Mouse (Mus musculus): ENCODE data around the gene Ttc30b. TPM values are rescaled to one million over a fixed set of nuclear protein-coding genes. Genes with fewer than 3 reads are reported as not detected.
"Not testable (repeated sequence)": the region's sequence is repeated elsewhere in the genome, so short reads cannot be mapped to it uniquely, and the experiment has no call there.

Ttc30b gene
- polyA plus RNA-seq (2012; rRNA removed), result 5.2 and 5.4 TPM in 2 replicates

GRCm38 (mm10) chr2:75938117-75939063 lies at the start of gene Ttc30b:
Gene Ttc30b, minus strand, starts transcription at chr2:75938585.
- Histone ChIP-seq H3K27ac (ENCODE audit: control insufficient read depth, insufficient read depth, low read depth, low read length) (peak within 1 kb of the TSS; percentile 71), H3K4me3 (ENCODE audit: control insufficient read depth, low read depth, low read length) (peak within 1 kb of the TSS; percentile 92), H3K4me1 (ENCODE audit: control insufficient read depth, insufficient read depth, low read length) (peaks cover 2% of the 10 kb centered on the region; the same call in 1 of the 2 replicates), H3K36me3 (ENCODE audit: control insufficient read depth, insufficient read depth, low read length) (no peaks in the 10 kb centered on the region), H3K27me3 (ENCODE audit: control insufficient read depth, insufficient read depth, low read length) (no peaks in the 10 kb centered on the region)
- TF ChIP-seq POLR2A (IDR thresholded peaks at IDR 0.05; ENCODE audit: control insufficient read depth, low read depth, low read length) (peak; percentile 47; the same call in 1 of the 2 replicates), CTCF (IDR thresholded peaks at IDR 0.05; ENCODE audit: control insufficient read depth, insufficient read depth, insufficient replicate concordance, low read depth, low read length) (no peak)

DNA sequence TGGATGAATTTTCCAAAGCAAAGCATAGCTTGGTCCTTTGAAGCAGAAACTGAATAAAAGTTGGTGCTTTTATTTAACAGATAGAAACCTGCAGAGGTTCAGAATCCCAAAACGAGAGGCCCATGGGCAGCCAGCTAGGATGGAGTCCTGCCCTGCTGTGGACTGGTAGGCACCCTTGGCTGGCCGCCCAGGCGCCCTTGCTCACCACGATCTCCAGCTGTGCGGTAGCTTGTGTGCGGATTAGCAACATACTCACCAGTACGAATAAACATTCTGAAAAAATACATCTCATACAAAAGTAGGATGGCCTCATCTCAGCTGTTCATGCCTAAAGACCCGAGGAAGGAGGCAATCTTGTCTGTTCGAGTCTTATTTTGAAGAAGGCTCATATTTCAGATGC lies 49.4 kb upstream of the Ttc30b start:
- Histone ChIP-seq H3K4me1 (ENCODE audit: control insufficient read depth, insufficient read depth, low read length) (peaks cover 5% of the 10 kb centered on the region), H3K36me3 (ENCODE audit: control insufficient read depth, insufficient read depth, low read length) (no peaks in the 10 kb centered on the region), H3K27ac (ENCODE audit: control insufficient read depth, insufficient read depth, low read depth, low read length) (no peak overlapping the region), H3K27me3 (ENCODE audit: control insufficient read depth, insufficient read depth, low read length) (no peaks in the 10 kb centered on the region), H3K4me3 (ENCODE audit: control insufficient read depth, low read depth, low read length) (no peak overlapping the region)
- no peak for TF ChIP-seq CTCF (IDR thresholded peaks at IDR 0.05; ENCODE audit: control insufficient read depth, insufficient read depth, insufficient replicate concordance, low read depth, low read length)
- no peak for TF ChIP-seq POLR2A (IDR thresholded peaks at IDR 0.05; ENCODE audit: control insufficient read depth, low read depth, low read length)

DNA sequence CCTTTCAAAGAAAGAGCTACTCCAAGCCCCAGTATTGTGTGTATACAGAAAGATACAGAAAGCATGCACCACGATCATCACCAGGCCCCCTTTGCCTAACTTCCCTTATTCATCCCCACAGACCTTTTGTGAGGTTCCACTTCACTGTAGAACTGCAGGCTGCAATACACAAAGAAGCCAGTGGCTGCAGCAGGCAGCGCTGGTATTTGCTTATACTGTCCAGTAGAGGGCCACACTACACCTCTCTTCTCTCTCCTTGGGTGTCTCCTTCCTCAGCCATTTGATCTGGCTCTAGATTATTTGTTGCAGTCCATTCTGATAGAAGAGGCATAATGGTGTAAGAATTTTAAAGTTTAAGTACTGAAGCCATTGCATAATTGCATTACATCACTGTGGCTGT lies 46.7 kb upstream of the Ttc30b start:
- Histone ChIP-seq H3K27ac (ENCODE audit: control insufficient read depth, insufficient read depth, low read depth, low read length) (no peak overlapping the region), H3K4me3 (ENCODE audit: control insufficient read depth, low read depth, low read length) (no peak overlapping the region), H3K4me1 (ENCODE audit: control insufficient read depth, insufficient read depth, low read length) (no peaks in the 10 kb centered on the region; the same call in 1 of the 2 replicates), H3K27me3 (ENCODE audit: control insufficient read depth, insufficient read depth, low read length) (no peaks in the 10 kb centered on the region), H3K36me3 (ENCODE audit: control insufficient read depth, insufficient read depth, low read length) (no peaks in the 10 kb centered on the region)
- peak; percentile 67; the same call in 1 of the 2 replicates for TF ChIP-seq CTCF (IDR thresholded peaks at IDR 0.05; ENCODE audit: control insufficient read depth, insufficient read depth, insufficient replicate concordance, low read depth, low read length)
- no peak for TF ChIP-seq POLR2A (IDR thresholded peaks at IDR 0.05; ENCODE audit: control insufficient read depth, low read depth, low read length)

DNA sequence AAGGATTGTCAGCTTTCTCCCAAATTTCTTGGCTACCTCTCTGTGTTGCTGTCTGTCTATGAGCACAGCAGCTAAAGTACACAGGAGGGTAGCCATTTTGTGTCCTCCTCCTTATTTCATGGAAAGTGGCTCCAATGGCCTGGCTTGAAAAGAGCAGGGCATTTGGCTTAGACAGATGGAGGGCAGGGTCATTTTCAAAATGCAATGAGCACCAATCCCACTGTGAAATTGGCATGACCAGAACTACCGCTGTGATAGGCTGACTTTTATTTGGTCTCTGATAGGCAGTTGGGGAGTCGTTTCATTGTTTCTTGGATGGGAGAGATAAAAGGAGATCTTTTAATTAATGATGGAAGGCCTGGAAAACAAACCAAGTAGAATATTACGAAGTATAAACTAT lies 45.5 kb upstream of the Ttc30b start:
- no peaks in the 10 kb centered on the region for H3K36me3 ChIP-seq (ENCODE audit: control insufficient read depth, insufficient read depth, low read length)
- TF ChIP-seq CTCF (IDR thresholded peaks at IDR 0.05; ENCODE audit: control insufficient read depth, insufficient read depth, insufficient replicate concordance, low read depth, low read length), result no peak
- no peaks in the 10 kb centered on the region; the same call in 1 of the 2 replicates for H3K4me1 ChIP-seq (ENCODE audit: control insufficient read depth, insufficient read depth, low read length)
- H3K27me3 ChIP-seq (ENCODE audit: control insufficient read depth, insufficient read depth, low read length), result no peaks in the 10 kb centered on the region
- H3K27ac ChIP-seq (ENCODE audit: control insufficient read depth, insufficient read depth, low read depth, low read length), result no peak overlapping the region
- H3K4me3 ChIP-seq (ENCODE audit: control insufficient read depth, low read depth, low read length), result no peak overlapping the region

DNA sequence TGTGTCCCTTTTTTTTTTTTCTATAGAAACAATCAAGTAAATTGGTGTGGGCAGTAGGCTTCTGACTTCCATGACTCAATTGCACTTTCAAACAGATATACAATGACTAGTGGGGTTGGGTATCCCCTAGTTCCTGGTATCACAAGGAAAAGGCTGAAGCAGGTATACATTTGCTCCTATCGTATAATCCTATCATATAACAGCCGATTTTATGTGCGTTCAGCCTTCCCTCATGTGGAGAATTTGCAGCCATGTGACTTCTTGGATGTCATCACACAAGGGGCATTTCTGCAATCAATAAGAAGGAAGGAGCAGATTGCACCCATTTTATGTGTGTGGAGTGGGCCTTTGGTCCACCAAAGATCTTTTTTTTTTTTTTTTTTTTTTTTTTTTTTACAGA lies 44.7 kb upstream of the Ttc30b start:
- Histone ChIP-seq H3K4me3 (ENCODE audit: control insufficient read depth, low read depth, low read length) (no peak overlapping the region), H3K4me1 (ENCODE audit: control insufficient read depth, insufficient read depth, low read length) (no peaks in the 10 kb centered on the region; the same call in 1 of the 2 replicates)
- no peak for TF ChIP-seq POLR2A (IDR thresholded peaks at IDR 0.05; ENCODE audit: control insufficient read depth, low read depth, low read length)
- TF ChIP-seq CTCF (IDR thresholded peaks at IDR 0.05; ENCODE audit: control insufficient read depth, insufficient read depth, insufficient replicate concordance, low read depth, low read length), result no peak

DNA sequence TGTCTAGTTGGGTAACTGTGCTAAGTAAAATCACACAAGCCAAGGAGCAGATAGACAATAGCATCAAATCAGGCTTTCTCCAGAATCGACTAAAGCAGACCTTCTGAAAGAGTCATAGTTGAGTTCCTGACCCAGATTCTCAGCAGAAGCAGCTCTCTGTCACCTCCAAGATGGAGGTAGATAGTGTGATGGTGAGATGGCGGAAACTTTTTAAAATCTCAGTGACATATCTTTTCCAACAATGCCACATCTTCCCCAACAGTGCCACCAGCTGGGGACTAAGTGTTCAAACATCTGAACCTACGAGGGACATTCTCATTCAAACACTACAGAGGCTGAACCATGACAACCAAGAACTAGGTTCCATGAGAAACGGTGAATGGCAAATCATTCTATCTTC lies 44.2 kb upstream of the Ttc30b start:
- no peaks in the 10 kb centered on the region for H3K27me3 ChIP-seq (ENCODE audit: control insufficient read depth, insufficient read depth, low read length)
- no peak overlapping the region; the same call in 1 of the 2 replicates for H3K27ac ChIP-seq (ENCODE audit: control insufficient read depth, insufficient read depth, low read depth, low read length)

More for the DNA sequence above, 44.7 kb upstream of the Ttc30b start:
- no peaks in the 10 kb centered on the region for H3K27me3 ChIP-seq (ENCODE audit: control insufficient read depth, insufficient read depth, low read length)
- H3K27ac ChIP-seq (ENCODE audit: control insufficient read depth, insufficient read depth, low read depth, low read length), result no peak overlapping the region
- H3K36me3 ChIP-seq (ENCODE audit: control insufficient read depth, insufficient read depth, low read length), result no peaks in the 10 kb centered on the region

GRCm38 (mm10) chr2:75981440-75982081 lies 43.2 kb upstream of the Ttc30b start, which contains the start of gene Ttc30a1:
Gene Ttc30a1, minus strand, starts transcription at chr2:75981967.
- not testable (repeated sequence) for H3K36me3 ChIP-seq (ENCODE audit: control insufficient read depth, insufficient read depth, low read length); H3K27me3 ChIP-seq (ENCODE audit: control insufficient read depth, insufficient read depth, low read length); H3K4me1 ChIP-seq (ENCODE audit: control insufficient read depth, insufficient read depth, low read length)
- Histone ChIP-seq H3K4me3 (ENCODE audit: control insufficient read depth, low read depth, low read length) (peak within 1 kb of the TSS; percentile 88), H3K27ac (ENCODE audit: control insufficient read depth, insufficient read depth, low read depth, low read length) (peak within 1 kb of the TSS; percentile 96)
- peak; percentile 45; the same call in 1 of the 2 replicates for TF ChIP-seq POLR2A (IDR thresholded peaks at IDR 0.05; ENCODE audit: control insufficient read depth, low read depth, low read length)

More for the DNA sequence above, 44.2 kb upstream of the Ttc30b start:
- TF ChIP-seq CTCF (IDR thresholded peaks at IDR 0.05; ENCODE audit: control insufficient read depth, insufficient read depth, insufficient replicate concordance, low read depth, low read length) (no peak), POLR2A (IDR thresholded peaks at IDR 0.05; ENCODE audit: control insufficient read depth, low read depth, low read length) (no peak)
- no peaks in the 10 kb centered on the region; the same call in 1 of the 2 replicates for H3K4me1 ChIP-seq (ENCODE audit: control insufficient read depth, insufficient read depth, low read length)
- H3K4me3 ChIP-seq (ENCODE audit: control insufficient read depth, low read depth, low read length), result peak overlapping the region; percentile 30; the same call in 1 of the 2 replicates
- H3K36me3 ChIP-seq (ENCODE audit: control insufficient read depth, insufficient read depth, low read length), result no peaks in the 10 kb centered on the region

- Histone ChIP-seq H3K27ac (ENCODE audit: control insufficient read depth, insufficient read depth, low read depth, low read length) (peak overlapping the region; percentile 96), H3K4me3 (ENCODE audit: control insufficient read depth, low read depth, low read length) (peak overlapping the region; percentile 88)
- H3K27me3 ChIP-seq (ENCODE audit: control insufficient read depth, insufficient read depth, low read length); H3K4me1 ChIP-seq (ENCODE audit: control insufficient read depth, insufficient read depth, low read length); H3K36me3 ChIP-seq (ENCODE audit: control insufficient read depth, insufficient read depth, low read length): not testable (repeated sequence)
These were observed 42.6 kb upstream of the Ttc30b start for GRCm38 (mm10) chr2:75980933-75981439.

Data from testis, adult 2 months (tissue).